Mouse (Mus musculus) liver, postnatal 0 days (tissue): Measurements from ENCODE around the gene Tmprss11g.

Experiments used
- CTCF ChIP-seq: sonication (generic); IDR thresholded peaks from 2 replicates; pipeline ENCODE4 v1.5.1; 2016; ENCODE audit warnings: antibody characterized with exemption, low read depth
- EP300 ChIP-seq: IDR thresholded peaks from 2 replicates; pipeline ENCODE4 v1.6.1; 2016; ENCODE audit warnings: antibody characterized with exemption, low read depth, mild to moderate bottlenecking

DNA sequence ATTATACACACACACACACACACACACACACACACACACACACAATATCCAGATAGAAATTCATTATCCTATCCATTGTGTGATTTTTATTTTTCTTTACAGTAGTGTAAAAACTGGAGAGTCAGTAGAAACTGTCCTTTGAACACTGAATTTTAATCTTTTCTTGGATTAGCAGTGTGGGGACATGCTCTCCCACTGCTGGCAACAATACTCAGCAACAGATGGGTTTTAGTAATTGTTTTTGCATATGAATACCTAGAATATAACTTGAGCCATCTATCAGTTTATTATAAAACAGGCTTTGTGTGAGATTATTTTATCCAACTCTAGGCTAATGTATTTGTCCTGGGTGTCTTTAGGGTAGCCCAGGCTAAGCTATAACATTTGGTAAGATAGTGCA, 79.9 kb downstream of the Tmprss11g start:
- TF ChIP-seq CTCF (no peak), EP300 (no peak)
